Mouse (Mus musculus) liver, adult 2 months (tissue): ENCODE data around the gene Rragd.

Experiments used
- CTCF ChIP-seq: fragments of 200-500 bp; IDR thresholded peaks from 2 replicates; pipeline ENCODE4 v1.5.1; 2011; ENCODE audit warnings: low read depth, low read length, control low read depth
- POLR2A ChIP-seq: fragments of 200-500 bp; IDR thresholded peaks from 2 replicates; pipeline ENCODE4 v1.6.1; 2011; ENCODE audit warnings: low read length, control low read depth; ENCODE audit not compliant: insufficient read depth; ENCODE audit errors: extremely low read depth

GRCm38 (mm10) chr4:32981617-32982016 lies 1.2 kb upstream of the Rragd start:
- TF ChIP-seq CTCF (no peak), POLR2A (no peak)
